Mouse (Mus musculus) small intestine, adult 2 months (tissue): ENCODE results near the gene Gm29797. TPM values are rescaled to one million over a fixed set of nuclear protein-coding genes. Genes with fewer than 3 reads are reported as not detected.

Experiments
- H3K27ac ChIP-seq: fragments of 200-500 bp; 2 replicates; pipeline ENCODE4 v1.5.1; 2012; ENCODE audit warnings: low read depth, low read length, control low read depth, inconsistent platforms; ENCODE audit not compliant: insufficient read depth
- H3K27me3 ChIP-seq: fragments of 200-500 bp; 2 replicates; pipeline ENCODE4 v1.6.1; 2012; ENCODE audit warnings: mild to moderate bottlenecking, moderate library complexity, low read length, inconsistent platforms; ENCODE audit not compliant: control insufficient read depth, insufficient read depth
- H3K36me3 ChIP-seq: fragments of 200-500 bp; 2 replicates; pipeline ENCODE4 v1.6.1; 2012; ENCODE audit warnings: mild to moderate bottlenecking, low read length, control low read depth, inconsistent platforms; ENCODE audit not compliant: control insufficient read depth, insufficient read depth
- H3K4me1 ChIP-seq: fragments of 200-500 bp; 2 replicates; pipeline ENCODE4 v1.6.1; 2012; ENCODE audit warnings: low read length, inconsistent platforms, mixed read lengths; ENCODE audit not compliant: control insufficient read depth, insufficient read depth, insufficient read length
- H3K4me3 ChIP-seq: fragments of 200-500 bp; 2 replicates; pipeline ENCODE4 v1.5.1; 2012; ENCODE audit warnings: low read depth, mild to moderate bottlenecking, control low read depth, inconsistent platforms, low read length, moderate library complexity
- CTCF ChIP-seq: fragments of 200-500 bp; IDR thresholded peaks from 2 replicates; pipeline ENCODE4 v1.5.1; 2012; ENCODE audit warnings: low read depth, mild to moderate bottlenecking, control low read depth, inconsistent platforms, low read length, moderate library complexity, mixed read lengths; ENCODE audit not compliant: insufficient replicate concordance, insufficient read length; ENCODE audit errors: extremely low read depth
- POLR2A ChIP-seq: fragments of 200-500 bp; IDR thresholded peaks from 2 replicates; pipeline ENCODE4 v1.6.1; 2012; ENCODE audit warnings: low read depth, mild to moderate bottlenecking, control low read depth, inconsistent platforms, low read length, moderate library complexity
- WGBS: fragments of 180-500 bp; shearing (Covaris S2); methylation state at CpG from one replicate; pipeline ENCODE4 v1.1.7; 2018; 5-methylcytosine and 5-hydroxymethylcytosine counted together
- polyA plus RNA-seq: library from polyadenylated mRNA; depleted of rRNA; stranded (reverse); fragments of >200 nt; gene quantifications from 2 replicates; pipeline ENCODE4 v1.2.3, GENCODE M21; 2012

The Gm29797 gene
- polyA plus RNA-seq, 1 experiment, result 0.29 TPM

DNA sequence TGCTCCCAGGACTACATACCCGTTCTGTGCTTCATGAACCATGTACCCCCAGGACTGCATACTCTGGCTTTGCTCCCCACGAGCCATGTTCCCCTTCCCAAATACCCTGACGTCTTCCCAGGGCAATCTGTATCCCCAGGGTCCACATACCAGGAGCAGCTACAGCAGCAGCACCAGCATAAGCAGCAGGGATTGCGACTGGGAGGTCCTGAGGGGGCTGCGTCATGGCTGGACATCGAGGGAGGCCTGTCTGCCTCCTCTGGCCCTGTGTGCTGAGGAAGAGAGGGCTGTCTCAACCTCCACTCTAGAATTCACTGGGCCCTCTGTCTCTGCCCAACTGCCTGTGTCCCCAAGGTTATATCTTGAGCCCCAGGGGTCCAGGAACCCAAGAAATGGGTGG is 34.2 kb downstream of the Gm29797 start:
- TF ChIP-seq CTCF (no peak), POLR2A (no peak)
- peaks cover 6% of the 10 kb centered on the region for H3K4me1 ChIP-seq
- H3K27ac ChIP-seq, result no peak overlapping the region
- 89% methylated on average over 6 of the region's 6 CpGs for WGBS
- peak overlapping the region; percentile 27 for H3K4me3 ChIP-seq
- 0 out of 2 replicates have a peak, but pooled peaks cover 6% of the 10 kb centered on the region for H3K27me3 ChIP-seq
- no peaks in the 10 kb centered on the region for H3K36me3 ChIP-seq

DNA sequence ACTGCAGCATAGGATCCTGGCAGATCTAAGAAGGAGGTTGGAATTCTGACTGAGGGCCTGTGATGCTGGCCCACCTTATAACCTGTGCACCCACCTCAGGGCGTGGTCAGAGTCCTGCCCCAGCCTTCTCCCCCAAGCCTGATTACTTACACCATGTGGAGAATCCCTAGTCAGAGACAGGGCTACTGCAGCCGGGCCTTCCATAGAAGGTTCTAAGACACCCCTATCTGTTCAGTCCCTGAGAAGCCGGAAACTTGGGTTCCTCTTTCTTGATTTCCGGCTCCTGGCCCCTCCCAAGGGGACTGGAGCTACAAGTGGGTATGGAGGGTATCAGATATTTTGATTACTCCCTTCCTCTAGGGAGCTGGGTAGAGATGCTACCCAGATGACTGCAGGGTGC is 34.7 kb downstream of the Gm29797 start:
- H3K4me1 ChIP-seq, result peaks cover 6% of the 10 kb centered on the region
- WGBS, result 84% methylated on average over 4 of the region's 4 CpGs
- H3K4me3 ChIP-seq, result peak overlapping the region; percentile 27
- no peak overlapping the region for H3K27ac ChIP-seq
- H3K27me3 ChIP-seq, result 0 out of 2 replicates have a peak, but pooled peaks cover 6% of the 10 kb centered on the region
- TF ChIP-seq CTCF (no peak), POLR2A (no peak)
- no peaks in the 10 kb centered on the region for H3K36me3 ChIP-seq

DNA sequence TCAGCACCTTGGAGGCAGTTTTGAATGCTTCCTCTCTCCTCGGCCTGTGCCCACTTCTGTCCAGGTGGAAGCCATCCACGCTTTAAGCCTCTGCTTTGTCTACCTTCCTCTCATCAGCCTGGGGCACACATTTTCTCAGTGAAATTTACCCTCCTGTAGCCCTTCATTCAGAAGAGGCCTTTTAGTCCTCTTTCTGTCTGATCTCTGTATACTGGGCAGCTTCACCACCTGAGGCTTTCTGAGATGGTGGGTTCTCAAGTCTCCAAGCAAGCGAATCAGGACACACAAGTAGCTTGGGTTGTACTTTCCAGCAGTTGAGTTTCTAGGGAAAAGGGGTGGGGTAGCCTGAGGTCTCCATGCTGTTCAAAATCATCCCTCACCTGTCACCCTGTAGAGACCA is 35.5 kb downstream of the Gm29797 start:
- H3K27me3 ChIP-seq, result 0 out of 2 replicates have a peak, but pooled peaks cover 6% of the 10 kb centered on the region
- TF ChIP-seq POLR2A (no peak), CTCF (no peak)
- no peaks in the 10 kb centered on the region for H3K36me3 ChIP-seq
- H3K27ac ChIP-seq, result no peak overlapping the region
- H3K4me1 ChIP-seq, result peaks cover 6% of the 10 kb centered on the region
- WGBS, result 86% methylated on average over 3 of the region's 3 CpGs
- peak overlapping the region; percentile 23; the same call in 1 of the 2 replicates for H3K4me3 ChIP-seq

DNA sequence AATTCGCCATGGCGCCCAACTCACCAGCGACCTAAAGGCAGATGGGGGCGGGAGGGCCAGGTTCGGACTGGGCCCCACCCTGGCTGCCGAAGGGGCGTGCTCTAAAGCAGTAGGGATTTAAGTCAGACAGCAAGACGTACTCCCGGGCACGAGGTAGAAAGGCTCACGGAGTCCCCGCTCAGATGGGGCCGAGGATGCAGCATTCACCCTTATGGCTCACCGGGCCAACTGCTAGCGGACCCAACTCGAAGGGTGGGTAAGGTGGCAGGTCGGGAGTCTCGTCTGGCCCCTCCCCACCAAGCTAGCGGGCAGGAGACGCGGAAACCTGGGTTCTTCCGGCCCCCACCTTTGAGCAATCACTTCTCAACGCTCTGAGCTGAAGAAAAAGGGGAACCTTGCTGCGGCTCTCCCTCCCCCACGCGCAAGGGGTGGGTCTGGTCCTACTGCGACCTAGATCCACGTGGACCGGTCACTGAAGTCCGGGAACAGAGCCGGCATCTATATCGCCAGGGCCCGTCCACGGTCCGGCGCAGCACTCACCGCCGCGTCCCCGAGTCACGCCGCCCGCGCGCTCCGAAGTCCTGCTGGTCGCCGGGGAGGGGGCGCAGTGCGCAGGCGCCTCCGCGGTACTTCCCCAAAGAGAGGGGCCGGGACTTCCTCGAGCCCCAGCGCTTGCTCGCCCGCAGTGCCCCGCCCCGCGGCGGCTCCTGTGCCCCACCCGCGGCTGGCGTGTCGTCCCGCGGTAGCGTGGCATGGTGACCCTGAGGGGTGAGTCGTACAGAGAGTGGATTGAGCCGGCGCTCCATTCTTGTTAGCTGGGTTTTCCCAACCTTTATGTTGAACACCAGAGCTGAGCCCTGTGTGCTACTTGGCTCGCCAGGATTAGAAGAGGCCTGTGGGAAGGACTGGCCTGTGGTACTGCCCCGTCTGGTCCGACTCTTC is 36.8 kb downstream of the Gm29797 start, which contains the start of gene Rgs19:
Gene Rgs19 (minus strand): TSS at position 639 of the 942 bp plus-strand sequence.
- Histone ChIP-seq H3K36me3 (no peaks in the 10 kb centered on the region), H3K4me1 (peaks cover 6% of the 10 kb centered on the region), H3K4me3 (peak within 1 kb of the TSS; percentile 73), H3K27me3 (0 out of 2 replicates have a peak, but pooled peaks cover 6% of the 10 kb centered on the region), H3K27ac (peak within 1 kb of the TSS; percentile 57; the same call in 1 of the 2 replicates)
- TF ChIP-seq CTCF (no peak), POLR2A (no peak; the same call in 1 of the 2 replicates)
- 1% methylated on average over 75 of the region's 75 CpGs for WGBS

DNA sequence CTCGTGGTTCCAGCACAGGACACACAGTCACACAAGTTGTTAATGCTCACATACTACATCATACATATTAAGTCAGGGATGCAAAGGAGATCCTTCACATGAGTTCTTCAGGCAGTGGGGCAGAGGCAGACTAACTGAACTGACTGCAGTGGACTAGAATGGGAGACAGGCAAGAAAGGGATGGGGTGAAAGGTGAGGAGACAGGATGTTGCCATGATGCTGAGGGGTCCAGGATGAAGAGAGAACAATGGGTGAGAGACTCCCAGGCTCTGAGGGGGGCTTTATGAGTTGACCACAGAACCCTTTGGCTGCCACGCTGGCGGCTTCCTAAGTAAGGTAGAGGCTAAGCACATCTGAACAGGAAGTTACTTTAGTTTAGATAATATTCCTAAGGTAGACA is 37.7 kb downstream of the Gm29797 start:
- WGBS, result 84% methylated on average over 3 of the region's 3 CpGs
- no peak overlapping the region for H3K4me3 ChIP-seq
- H3K4me1 ChIP-seq, result peaks cover 6% of the 10 kb centered on the region
- H3K27me3 ChIP-seq, result 0 out of 2 replicates have a peak, but pooled peaks cover 6% of the 10 kb centered on the region
- TF ChIP-seq POLR2A, result no peak
- TF ChIP-seq CTCF, result no peak
- H3K36me3 ChIP-seq, result no peaks in the 10 kb centered on the region
- no peak overlapping the region for H3K27ac ChIP-seq

DNA sequence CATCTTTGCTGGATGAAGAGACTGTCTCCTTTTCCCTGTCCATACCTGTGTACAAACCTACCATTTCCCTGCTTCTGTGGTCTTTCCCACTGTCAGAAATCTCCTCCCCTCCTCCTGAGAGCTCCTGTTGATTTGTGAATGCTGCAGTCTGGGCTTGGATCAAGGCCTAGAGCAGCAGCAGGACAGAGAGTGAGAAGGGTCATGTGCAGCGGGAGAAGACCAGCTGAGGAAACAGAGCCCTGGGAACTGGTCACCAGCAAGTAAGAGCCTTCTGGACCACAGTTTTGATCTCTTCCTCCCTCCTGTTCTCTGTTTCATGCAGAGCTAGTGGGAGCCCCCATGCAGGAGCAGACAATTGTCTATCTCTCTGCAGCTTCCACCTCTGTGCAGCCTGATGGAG is 38.9 kb downstream of the Gm29797 start:
- no peak; the same call in 1 of the 2 replicates for TF ChIP-seq POLR2A
- no peak for TF ChIP-seq CTCF
- 91% methylated on average over 1 of the region's 1 CpGs for WGBS
- no peak overlapping the region for H3K27ac ChIP-seq
- H3K4me3 ChIP-seq, result no peak overlapping the region
- H3K4me1 ChIP-seq, result peaks cover 6% of the 10 kb centered on the region
- 0 out of 2 replicates have a peak, but pooled peaks cover 6% of the 10 kb centered on the region for H3K27me3 ChIP-seq
- no peaks in the 10 kb centered on the region for H3K36me3 ChIP-seq

DNA sequence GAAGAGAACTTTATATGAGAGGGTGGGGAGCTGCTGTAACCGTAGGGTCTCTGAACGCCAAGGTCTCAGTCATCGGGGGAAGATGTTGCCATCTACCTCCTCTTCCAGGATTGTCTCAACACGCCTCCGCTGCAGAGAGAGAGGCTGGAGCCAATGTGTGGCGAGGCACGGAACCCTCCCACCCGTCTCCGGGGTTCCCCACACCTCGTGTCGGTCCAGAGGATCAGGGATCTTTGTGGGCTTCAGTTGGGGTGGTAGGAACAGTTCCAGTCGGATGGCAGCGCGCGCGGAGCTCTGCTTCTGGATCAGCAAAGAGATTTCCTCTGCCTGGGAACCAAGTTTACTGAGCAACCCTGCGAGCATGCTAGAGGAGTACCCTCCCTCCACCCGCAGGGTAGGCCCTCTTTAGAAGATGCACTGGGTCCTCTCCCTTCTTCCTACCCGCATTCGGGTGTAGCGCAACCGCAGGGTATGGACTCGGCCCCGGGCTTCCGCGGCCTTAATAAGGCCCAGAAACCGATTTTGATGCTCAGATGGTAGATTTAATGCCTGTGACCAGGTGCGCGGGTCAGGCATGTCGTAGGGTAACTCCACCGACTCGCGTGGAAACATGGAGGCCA is 40.1 kb downstream of the Gm29797 start:
- Histone ChIP-seq H3K4me3 (no peak overlapping the region), H3K27me3 (0 out of 2 replicates have a peak, but pooled peaks cover 6% of the 10 kb centered on the region), H3K4me1 (peaks cover 6% of the 10 kb centered on the region), H3K27ac (no peak overlapping the region), H3K36me3 (no peaks in the 10 kb centered on the region)
- WGBS, result 82% methylated on average over 33 of the region's 33 CpGs
- TF ChIP-seq POLR2A, result no peak
- TF ChIP-seq CTCF, result no peak
